Mouse (Mus musculus) E14TG2a.4 (cell line): ENCODE measurements around the gene Gm10097.

Source experiments
- CTCF ChIP-seq: conservative IDR thresholded peaks from 2 replicates; pipeline ENCODE4 v1.5.1; 2014; ENCODE audit warnings: low read length
- NANOG ChIP-seq: IDR thresholded peaks from 2 replicates; pipeline ENCODE4 v1.6.1; 2014; ENCODE audit warnings: borderline replicate concordance, low read length, mixed read lengths

DNA sequence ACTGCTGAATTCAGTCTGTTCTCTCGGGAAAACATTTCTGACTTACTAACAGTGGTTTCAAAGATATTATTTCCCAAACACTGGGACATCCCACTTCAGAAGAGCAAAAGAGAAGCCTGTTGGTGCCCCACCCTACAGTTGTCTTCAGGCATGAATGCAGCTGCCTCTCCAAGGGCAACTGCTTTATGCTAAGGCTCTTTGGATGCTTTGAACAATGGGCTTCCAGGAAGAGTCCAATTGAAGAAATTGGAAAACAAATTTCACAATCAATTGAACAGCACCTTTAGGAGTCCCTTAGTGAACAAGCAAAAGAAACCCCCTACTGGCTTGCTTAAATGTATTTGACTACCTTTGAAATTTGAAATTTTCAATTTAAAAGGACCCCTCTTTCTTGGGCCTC, 41.8 kb upstream of the Gm10097 start:
- TF ChIP-seq CTCF: no peak
- peak; percentile 67; the same call in 1 of the 2 replicates for TF ChIP-seq NANOG
